Mouse (Mus musculus) hindbrain, embryonic 12.5 days (tissue): ENCODE results near the gene Ksr1. TPM values are rescaled to one million over a fixed set of nuclear protein-coding genes. Genes with fewer than 3 reads are reported as not detected.
"Not testable (repeated sequence)": the region's sequence is repeated elsewhere in the genome, so short reads cannot be mapped to it uniquely, and the experiment has no call there.

Experiments
- ATAC-seq: fragments of 200-750 bp; cut with Nextera tagmentation; 2 replicates; pipeline ENCODE4 v1.8.0; 2017; ENCODE audit warnings: moderate TSS enrichment; ENCODE audit not compliant: low FRiP score
- H3K27ac ChIP-seq: fragments of 300-500 bp; sonication (generic); 2 replicates; pipeline ENCODE4 v1.5.1; 2016; ENCODE audit warnings: mild to moderate bottlenecking
- H3K27me3 ChIP-seq: fragments of 300-500 bp; sonication (generic); 2 replicates; pipeline ENCODE4 v1.6.1; 2016; ENCODE audit warnings: mild to moderate bottlenecking
- H3K36me3 ChIP-seq: fragments of 300-500 bp; sonication (generic); 2 replicates; pipeline ENCODE4 v1.6.1; 2016; ENCODE audit warnings: mild to moderate bottlenecking
- H3K4me1 ChIP-seq: fragments of 300-500 bp; sonication (generic); 2 replicates; pipeline ENCODE4 v1.6.1; 2016
- H3K4me2 ChIP-seq: fragments of 300-500 bp; sonication (generic); replicated peaks from 2 replicates; pipeline ENCODE4 v1.6.1; 2016; ENCODE audit warnings: mild to moderate bottlenecking
- H3K4me3 ChIP-seq: fragments of 300-500 bp; sonication (generic); 2 replicates; pipeline ENCODE4 v1.5.1; 2016; ENCODE audit warnings: mild to moderate bottlenecking
- H3K9ac ChIP-seq: fragments of 300-500 bp; sonication (generic); 2 replicates; pipeline ENCODE4 v1.6.1; 2016; ENCODE audit warnings: mild to moderate bottlenecking, moderate library complexity
- H3K9me3 ChIP-seq: fragments of 300-500 bp; sonication (generic); replicated peaks from 2 replicates; pipeline ENCODE4 v1.6.1; 2016; ENCODE audit warnings: mild to moderate bottlenecking
- WGBS: fragments of 180-500 bp; shearing (Covaris S2); methylation state at CpG from one replicate; pipeline ENCODE4 v1.1.7; 2016; 5-methylcytosine and 5-hydroxymethylcytosine counted together
- polyA plus RNA-seq: library from polyadenylated mRNA; unstranded; fragments of >200 nt; fragmentation: Nextera tagmentation; extraction: Ambion mirVana; gene quantifications from 2 replicates; pipeline ENCODE4 v1.2.1, GENCODE M21; 2016

Gene Ksr1
- polyA plus RNA-seq, 1 experiment from 2014 or later = 3.5 TPM

GRCm38 (mm10) chr11:79005578-79006394 is 140.4 kb downstream of the Ksr1 start:
- Histone ChIP-seq H3K27ac (no peak overlapping the region), H3K4me2 (no peak overlapping the region), H3K4me3 (no peak overlapping the region), H3K27me3 (no peaks in the 10 kb centered on the region), H3K9ac (no peak overlapping the region), H3K9me3 (no peaks in the 10 kb centered on the region), H3K36me3 (no peaks in the 10 kb centered on the region), H3K4me1 (peaks cover 4% of the 10 kb centered on the region; the same call in 1 of the 2 replicates)
- WGBS = 86% methylated on average over 14 of the region's 14 CpGs
- no peak for ATAC-seq

GRCm38 (mm10) chr11:79003769-79004638 is 142.2 kb downstream of the Ksr1 start:
- Histone ChIP-seq H3K9ac (no peak overlapping the region), H3K4me2 (no peak overlapping the region), H3K27ac (no peak overlapping the region), H3K36me3 (no peaks in the 10 kb centered on the region), H3K9me3 (no peaks in the 10 kb centered on the region), H3K4me3 (no peak overlapping the region), H3K4me1 (peaks cover 4% of the 10 kb centered on the region; the same call in 1 of the 2 replicates), H3K27me3 (no peaks in the 10 kb centered on the region)
- WGBS = 87% methylated on average over 10 of the region's 10 CpGs
- no peak for ATAC-seq

GRCm38 (mm10) chr11:79003053-79003768 is 143.0 kb downstream of the Ksr1 start:
- peaks cover 4% of the 10 kb centered on the region; the same call in 1 of the 2 replicates for H3K4me1 ChIP-seq
- no peaks in the 10 kb centered on the region for H3K36me3 ChIP-seq
- H3K27me3 ChIP-seq = no peaks in the 10 kb centered on the region
- H3K27ac ChIP-seq = no peak overlapping the region
- H3K4me2 ChIP-seq = no peak overlapping the region
- H3K9ac ChIP-seq = no peak overlapping the region
- no peaks in the 10 kb centered on the region for H3K9me3 ChIP-seq
- WGBS = 79% methylated on average over 11 of the region's 11 CpGs
- no peak for ATAC-seq
- H3K4me3 ChIP-seq = no peak overlapping the region

DNA sequence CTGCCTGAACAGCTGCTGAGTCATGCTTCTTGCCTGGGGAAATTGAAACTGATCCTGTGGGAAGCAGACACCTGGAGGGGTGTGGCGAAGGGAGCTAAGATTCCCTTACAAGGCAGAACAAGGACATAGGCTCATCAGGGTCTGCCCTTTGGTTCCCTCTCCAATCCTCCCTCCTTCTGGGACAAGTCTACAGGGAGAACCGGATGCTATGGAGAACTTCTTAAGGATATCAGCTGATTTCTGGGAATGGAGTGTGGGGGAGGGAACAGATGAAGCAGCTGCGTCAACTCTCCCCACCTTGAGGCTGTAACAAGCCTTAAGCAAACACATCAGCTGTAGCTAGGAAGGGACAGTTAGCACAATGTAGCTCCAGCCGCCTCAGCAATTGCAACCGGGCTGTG is 143.7 kb downstream of the Ksr1 start:
- H3K27ac ChIP-seq = no peak overlapping the region
- ATAC-seq = no peak
- 71% methylated on average over 5 of the region's 5 CpGs for WGBS
- no peaks in the 10 kb centered on the region for H3K9me3 ChIP-seq
- H3K4me2 ChIP-seq = no peak overlapping the region
- H3K4me3 ChIP-seq = no peak overlapping the region
- H3K9ac ChIP-seq = no peak overlapping the region
- no peaks in the 10 kb centered on the region for H3K27me3 ChIP-seq
- no peaks in the 10 kb centered on the region for H3K36me3 ChIP-seq
- peaks cover 4% of the 10 kb centered on the region; the same call in 1 of the 2 replicates for H3K4me1 ChIP-seq

DNA sequence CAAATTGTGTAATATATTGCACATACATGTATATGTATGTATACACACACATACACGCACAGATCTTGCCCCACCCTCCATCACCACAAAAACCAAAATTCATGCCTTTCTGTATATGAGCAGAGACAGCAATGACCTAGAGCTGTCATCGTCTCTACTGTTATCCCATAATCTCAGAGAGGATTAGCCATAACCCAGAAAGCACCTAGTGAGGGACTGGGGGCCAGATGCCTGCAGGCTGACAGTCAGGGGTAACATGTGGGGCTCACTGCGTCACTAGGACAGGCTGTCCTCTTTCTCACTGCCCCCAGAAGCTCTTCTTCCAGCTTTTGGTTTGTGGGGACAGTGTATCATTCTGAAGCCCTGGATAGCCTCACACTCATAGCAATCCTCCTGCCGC is 144.3 kb downstream of the Ksr1 start:
- Histone ChIP-seq H3K9ac (no peak overlapping the region), H3K4me2 (no peak overlapping the region), H3K27ac (no peak overlapping the region), H3K36me3 (no peaks in the 10 kb centered on the region), H3K4me1 (peaks cover 4% of the 10 kb centered on the region; the same call in 1 of the 2 replicates), H3K4me3 (no peak overlapping the region), H3K27me3 (no peaks in the 10 kb centered on the region), H3K9me3 (no peaks in the 10 kb centered on the region; the same call in 1 of the 2 replicates)
- ATAC-seq = no peak
- 94% methylated on average over 4 of the region's 4 CpGs for WGBS

DNA sequence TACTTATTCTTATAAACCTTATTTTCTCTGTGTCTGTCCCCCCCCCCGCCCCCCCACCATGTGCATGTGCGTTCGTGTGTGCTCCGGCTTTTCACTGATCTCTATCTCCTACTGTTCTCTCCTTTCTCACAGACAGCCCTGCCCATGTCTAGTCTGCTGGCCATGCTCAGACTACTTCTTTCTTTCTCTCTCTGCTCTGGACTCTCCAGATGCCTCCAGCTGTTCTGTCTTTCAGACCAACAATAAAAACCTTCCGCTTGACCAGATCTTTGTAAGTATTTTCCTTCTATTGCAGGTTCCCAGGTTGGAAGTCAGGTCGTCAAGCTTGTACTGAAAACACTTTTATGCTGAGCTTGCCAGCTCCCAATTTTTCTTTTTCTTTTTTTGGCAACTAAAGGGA is 147.1 kb downstream of the Ksr1 start:
- WGBS = 30% methylated on average over 5 of the region's 6 CpGs
- peaks cover 4% of the 10 kb centered on the region; the same call in 1 of the 2 replicates for H3K4me1 ChIP-seq
- no peak overlapping the region for H3K9ac ChIP-seq
- ATAC-seq = no peak
- H3K27me3 ChIP-seq = no peaks in the 10 kb centered on the region
- H3K27ac ChIP-seq = no peak overlapping the region
- no peaks in the 10 kb centered on the region; the same call in 1 of the 2 replicates for H3K9me3 ChIP-seq
- H3K4me2 ChIP-seq = no peak overlapping the region
- H3K4me3 ChIP-seq = no peak overlapping the region
- H3K36me3 ChIP-seq = no peaks in the 10 kb centered on the region

DNA sequence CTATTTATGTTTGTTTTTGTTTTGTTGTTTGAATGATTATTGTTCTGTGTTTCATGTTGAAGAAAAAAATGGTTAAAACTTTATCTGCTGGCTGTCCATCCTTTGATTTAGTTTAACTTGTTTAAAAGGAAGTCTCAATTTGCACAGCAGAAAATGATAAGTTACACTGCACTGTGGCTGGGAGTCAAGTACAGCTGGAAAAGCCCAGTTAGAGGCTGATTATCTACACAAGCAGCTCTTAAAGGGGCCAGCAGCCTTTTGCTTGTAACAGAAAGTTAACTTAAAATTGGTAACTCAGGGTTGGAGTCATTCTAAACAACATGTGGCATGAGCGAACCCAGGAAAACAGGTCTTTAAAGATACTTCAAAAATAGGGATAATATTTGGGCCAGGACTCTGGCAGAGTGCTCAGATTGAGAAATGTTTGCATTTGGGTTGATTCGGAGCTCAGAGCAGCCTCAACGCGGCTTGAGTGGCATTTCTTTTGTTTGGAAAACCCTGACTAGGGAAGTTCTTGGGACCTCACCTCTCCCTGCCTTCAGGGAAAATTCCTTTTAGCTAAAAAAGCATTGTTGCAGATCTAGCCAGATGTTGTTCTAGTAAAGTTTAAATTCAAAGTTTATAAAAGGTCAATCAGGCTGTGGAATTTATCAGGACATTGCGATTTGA is 155.2 kb downstream of the Ksr1 start:
- WGBS = 75% methylated on average over 5 of the region's 5 CpGs
- not testable (repeated sequence) for ATAC-seq, H3K27me3 ChIP-seq

GRCm38 (mm10) chr11:78990096-78990495 is 156.1 kb downstream of the Ksr1 start:
- WGBS = 91% methylated on average over 9 of the region's 9 CpGs
- Histone ChIP-seq H3K4me1 (no peaks in the 10 kb centered on the region), H3K27ac (no peak overlapping the region), H3K27me3 (no peaks in the 10 kb centered on the region), H3K4me3 (no peak overlapping the region), H3K9ac (no peak overlapping the region), H3K9me3 (no peaks in the 10 kb centered on the region; the same call in 1 of the 2 replicates), H3K4me2 (no peak overlapping the region), H3K36me3 (no peaks in the 10 kb centered on the region)
- ATAC-seq = no peak

More for the DNA sequence above, 155.2 kb downstream of the Ksr1 start:
- not testable (repeated sequence) for H3K4me2 ChIP-seq, H3K9me3 ChIP-seq, H3K9ac ChIP-seq, H3K27ac ChIP-seq, H3K4me3 ChIP-seq, H3K36me3 ChIP-seq, H3K4me1 ChIP-seq

- H3K27ac ChIP-seq, H3K9ac ChIP-seq, H3K4me1 ChIP-seq, H3K36me3 ChIP-seq, H3K4me2 ChIP-seq, H3K4me3 ChIP-seq, H3K27me3 ChIP-seq, ATAC-seq, H3K9me3 ChIP-seq: not testable (repeated sequence)
- WGBS = 94% methylated on average over 11 of the region's 11 CpGs
These were observed 157.0 kb downstream of the Ksr1 start for GRCm38 (mm10) chr11:78989206-78989605.

DNA sequence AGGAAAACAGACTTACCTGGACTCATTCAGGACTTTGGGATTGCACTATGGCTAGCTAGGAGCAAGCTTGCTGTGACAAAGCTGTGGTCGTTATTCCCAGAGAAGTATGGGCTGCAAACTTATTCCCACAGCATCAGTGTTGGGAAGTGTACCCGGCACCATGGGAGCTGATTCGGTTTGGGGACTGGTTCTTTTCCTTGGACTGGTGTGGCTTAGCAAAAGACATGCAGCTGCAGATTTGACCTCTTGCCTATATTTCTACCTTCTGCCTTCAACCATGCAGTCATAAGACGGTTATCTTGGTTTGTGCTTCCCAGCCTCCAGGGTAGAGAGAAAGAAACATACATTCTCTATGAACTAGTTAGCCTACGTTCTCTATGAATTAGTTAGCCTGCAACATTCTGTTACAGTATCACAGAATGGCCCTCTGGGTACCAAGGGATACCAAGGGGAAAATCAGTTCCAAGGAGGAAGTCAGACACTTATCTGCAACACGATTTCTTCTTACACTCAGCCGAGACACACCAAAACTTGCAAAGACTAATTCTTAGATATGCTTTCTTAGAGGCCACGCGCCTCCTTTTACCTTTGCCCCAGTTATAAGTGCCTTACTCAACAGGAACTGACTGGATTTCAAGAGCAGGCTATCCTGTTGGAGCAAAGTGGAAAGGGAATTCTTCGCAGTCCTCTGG is 159.8 kb downstream of the Ksr1 start:
- H3K4me2 ChIP-seq = no peak overlapping the region
- no peak overlapping the region for H3K4me3 ChIP-seq
- no peak overlapping the region for H3K9ac ChIP-seq
- no peaks in the 10 kb centered on the region for H3K4me1 ChIP-seq
- H3K27me3 ChIP-seq = no peaks in the 10 kb centered on the region
- H3K27ac ChIP-seq = no peak overlapping the region
- H3K36me3 ChIP-seq = no peaks in the 10 kb centered on the region
- ATAC-seq = no peak
- no peaks in the 10 kb centered on the region; the same call in 1 of the 2 replicates for H3K9me3 ChIP-seq
- 89% methylated on average over 10 of the region's 10 CpGs for WGBS

- Histone ChIP-seq H3K4me3 (no peak overlapping the region), H3K9ac (no peak overlapping the region), H3K27ac (no peak overlapping the region), H3K36me3 (no peaks in the 10 kb centered on the region), H3K4me2 (no peak overlapping the region), H3K4me1 (no peaks in the 10 kb centered on the region), H3K27me3 (no peaks in the 10 kb centered on the region), H3K9me3 (no peaks in the 10 kb centered on the region; the same call in 1 of the 2 replicates)
- no peak for ATAC-seq
These were observed 160.7 kb downstream of the Ksr1 start for GRCm38 (mm10) chr11:78985505-78985904.
